Mouse (Mus musculus) A20 (cell line): Measurements from ENCODE around the gene Gm19345.
A peak's percentile ranks its signal among the peaks of the same experiment; 100 is the strongest.

Experiments
- DNase-seq: peaks from one replicate; pipeline ENCODE4 v3.0.0-alpha.2; 2011; ENCODE audit warnings: low read depth, low spot score

Gm19345 gene

DNA sequence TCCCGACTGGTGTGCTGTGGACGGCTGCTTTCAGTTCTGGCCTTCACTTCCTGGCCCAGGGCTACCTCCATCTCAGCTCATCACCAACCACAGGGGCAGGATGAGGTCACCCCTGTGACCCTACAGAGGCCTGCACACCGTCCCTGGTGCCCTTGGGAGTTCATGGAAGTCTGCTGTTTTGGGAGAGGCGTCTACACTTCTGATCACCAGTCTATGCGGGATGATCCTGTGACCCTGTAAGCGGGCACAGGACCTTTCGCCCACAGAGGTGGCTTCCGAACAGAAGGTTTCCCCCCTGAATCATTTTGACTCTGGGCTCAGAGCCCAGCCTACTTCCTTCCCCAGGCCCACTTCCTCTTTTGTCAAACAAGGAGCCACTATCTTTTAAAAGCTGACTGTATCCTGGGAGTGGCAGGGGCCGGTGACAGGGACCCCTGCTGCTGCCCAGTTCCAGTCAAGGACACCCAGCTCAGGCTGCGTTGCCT lies 19.4 kb downstream of the Gm19345 start:
- DNase-seq, result peak; percentile 91

- DNase-seq, result peak; percentile 82
These were observed 20.3 kb downstream of the Gm19345 start for GRCm38 (mm10) chr7:19871943-19872601.

- DNase-seq, result peak; percentile 86
These were observed 24.3 kb downstream of the Gm19345 start for GRCm38 (mm10) chr7:19875948-19876682.

DNA sequence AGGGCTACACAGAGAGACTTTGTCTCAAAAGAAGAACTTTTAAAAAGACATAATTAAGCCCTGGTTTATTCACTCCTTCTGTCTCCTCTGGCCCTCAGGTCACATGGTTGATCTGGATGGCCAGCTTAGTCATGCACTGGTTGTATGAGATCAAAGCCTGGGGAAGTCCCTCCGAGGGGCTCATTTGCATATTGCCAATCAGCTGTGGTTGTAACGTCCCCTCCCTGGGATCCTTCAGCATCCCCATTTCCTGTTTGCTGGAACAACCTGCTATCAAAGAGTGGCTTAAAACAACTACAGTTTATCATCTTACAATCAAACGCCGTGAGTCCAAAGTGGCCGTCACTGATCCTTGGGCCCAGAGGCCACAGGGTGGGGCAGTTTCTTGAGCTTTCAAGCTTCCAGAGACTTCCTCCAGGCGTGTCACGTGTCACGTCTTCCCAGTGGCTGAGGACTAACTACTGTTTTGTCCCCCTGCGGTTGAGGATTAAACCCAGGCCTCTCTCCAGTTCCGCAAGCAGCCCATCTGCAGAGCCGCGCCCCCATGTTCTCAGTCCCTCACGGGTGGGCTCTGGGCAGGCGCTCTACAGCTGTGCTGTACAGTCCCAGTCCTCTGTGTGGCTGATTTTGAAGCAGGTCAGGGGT lies 25.1 kb downstream of the Gm19345 start:
- DNase-seq, result peak; percentile 82

DNA sequence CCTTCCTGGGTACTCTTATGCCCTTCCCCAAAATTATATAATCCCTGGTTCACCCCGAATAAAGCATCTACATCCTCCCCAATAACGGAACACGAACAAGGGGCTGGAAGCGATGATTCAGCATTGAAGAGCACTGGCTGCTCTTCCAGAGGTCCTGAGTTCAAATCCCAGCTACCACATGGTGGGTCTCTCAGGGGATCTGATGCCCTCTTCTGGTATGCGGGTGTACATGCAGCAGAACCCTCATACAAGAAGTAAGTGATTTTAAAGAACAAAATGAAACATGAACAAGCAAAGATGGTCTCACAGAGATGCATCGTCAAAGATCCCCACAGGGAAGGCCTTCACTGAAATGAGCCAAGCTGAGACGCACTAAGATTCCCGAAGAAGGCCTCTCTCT lies 29.0 kb downstream of the Gm19345 start:
- DNase-seq, result peak; percentile 27

- no peak for DNase-seq
These were observed 36.0 kb downstream of the Gm19345 start, which contains the start of gene Ceacam19 for GRCm38 (mm10) chr7:19887849-19888248. Gene Ceacam19 (minus strand): TSS chr7:19887965.

DNA sequence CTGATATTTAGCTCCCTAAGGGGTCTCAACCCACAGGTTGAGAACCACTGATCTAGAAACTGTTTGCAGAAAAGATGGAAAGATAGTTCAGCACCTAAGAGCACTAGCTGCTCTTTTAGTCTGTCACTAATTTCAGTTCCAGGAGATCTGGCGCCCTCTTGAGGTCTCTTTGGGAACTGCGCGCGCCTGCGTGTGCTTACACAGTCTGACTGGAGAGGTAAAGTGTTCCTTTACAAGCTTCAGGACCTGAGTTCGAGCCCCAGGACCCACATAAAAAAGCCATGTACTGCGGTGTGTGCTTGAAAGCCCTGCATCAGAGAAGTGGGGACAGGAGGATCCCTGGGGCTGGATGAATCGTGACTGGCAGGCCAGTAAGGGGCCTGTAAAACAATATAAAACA lies 38.1 kb downstream of the Gm19345 start:
- DNase-seq, result peak; percentile 80
